Mouse (Mus musculus): Measurements from ENCODE around the gene Vmac.

DNA sequence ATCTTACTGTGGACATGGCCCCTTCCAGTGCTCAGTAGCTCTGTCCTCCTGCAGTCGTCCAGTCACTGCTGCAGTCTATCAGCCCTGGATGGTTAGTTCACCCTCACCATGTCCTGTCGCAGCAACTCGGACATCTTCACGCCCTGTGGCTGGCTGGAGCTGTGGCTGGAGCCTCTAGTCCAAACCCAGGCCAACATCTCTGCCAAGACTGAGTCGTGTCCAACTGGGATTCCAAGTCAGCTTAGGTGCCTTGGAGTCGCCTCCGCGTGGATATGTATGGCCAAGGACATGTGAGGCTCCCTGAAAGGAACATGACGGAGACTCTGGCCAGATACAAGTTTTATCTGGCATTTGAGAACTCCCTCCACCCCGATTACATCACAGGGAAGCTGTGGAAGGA is 20.4 kb upstream of the Vmac start:
- TF ChIP-seq GATA1 (IDR thresholded peaks at IDR 0.05; ENCODE audit: borderline replicate concordance, low read length) (no peak), CTCF (IDR thresholded peaks at IDR 0.05; ENCODE audit: low read depth, low read length) (no peak), POLR2AphosphoS5 (IDR thresholded peaks at IDR 0.05; ENCODE audit: insufficient replicate concordance, low read depth, low read length) (no peak), TAL1 (conservative IDR thresholded peaks at IDR 0.05; ENCODE audit: low read depth, low read length) (no peak)

Data from G1E (cell line).